Mouse (Mus musculus) G1E (cell line): Measurements from ENCODE around the gene Drc3.

Experiments used
- CTCF ChIP-seq: IDR thresholded peaks from 2 replicates; pipeline ENCODE4 v1.5.1; 2012; ENCODE audit warnings: low read depth, low read length, inconsistent platforms, mixed read lengths
- GATA1 ChIP-seq: IDR thresholded peaks from 2 replicates; pipeline ENCODE4 v1.6.1; 2012; ENCODE audit warnings: borderline replicate concordance, low read length, inconsistent platforms, mixed read lengths
- GATA2 ChIP-seq: IDR thresholded peaks from 2 replicates; pipeline ENCODE4 v1.6.1; 2012; ENCODE audit warnings: low read depth, low read length, inconsistent platforms, borderline replicate concordance

DNA sequence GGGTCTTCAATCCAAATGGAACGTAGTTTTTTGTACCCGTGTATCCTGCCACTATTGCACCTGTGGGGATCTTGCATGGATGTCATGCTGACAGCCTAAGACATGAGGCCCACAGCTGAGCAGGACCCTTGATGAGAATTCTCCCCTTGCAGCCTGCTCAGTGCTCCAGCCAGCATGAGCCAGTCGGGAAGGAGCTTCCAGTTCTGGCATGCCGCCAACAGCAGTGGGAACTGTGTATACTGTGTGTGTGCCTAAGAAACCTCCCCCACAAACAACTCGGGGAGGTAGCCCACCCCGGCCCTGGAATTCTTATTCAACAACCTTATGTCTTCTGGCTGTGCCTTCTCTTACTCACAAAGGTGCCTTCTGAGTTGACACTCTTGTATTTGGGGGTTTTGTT lies 43.4 kb downstream of the Drc3 start:
- TF ChIP-seq GATA1 (no peak), CTCF (no peak), GATA2 (no peak)
